Mouse (Mus musculus) kidney, adult 11 months (tissue): ENCODE results near the gene Frem3.

ENCODE experiments used
- DNase-seq: peaks from one replicate; pipeline ENCODE4 v3.0.0; 2022

Frem3 gene

DNA sequence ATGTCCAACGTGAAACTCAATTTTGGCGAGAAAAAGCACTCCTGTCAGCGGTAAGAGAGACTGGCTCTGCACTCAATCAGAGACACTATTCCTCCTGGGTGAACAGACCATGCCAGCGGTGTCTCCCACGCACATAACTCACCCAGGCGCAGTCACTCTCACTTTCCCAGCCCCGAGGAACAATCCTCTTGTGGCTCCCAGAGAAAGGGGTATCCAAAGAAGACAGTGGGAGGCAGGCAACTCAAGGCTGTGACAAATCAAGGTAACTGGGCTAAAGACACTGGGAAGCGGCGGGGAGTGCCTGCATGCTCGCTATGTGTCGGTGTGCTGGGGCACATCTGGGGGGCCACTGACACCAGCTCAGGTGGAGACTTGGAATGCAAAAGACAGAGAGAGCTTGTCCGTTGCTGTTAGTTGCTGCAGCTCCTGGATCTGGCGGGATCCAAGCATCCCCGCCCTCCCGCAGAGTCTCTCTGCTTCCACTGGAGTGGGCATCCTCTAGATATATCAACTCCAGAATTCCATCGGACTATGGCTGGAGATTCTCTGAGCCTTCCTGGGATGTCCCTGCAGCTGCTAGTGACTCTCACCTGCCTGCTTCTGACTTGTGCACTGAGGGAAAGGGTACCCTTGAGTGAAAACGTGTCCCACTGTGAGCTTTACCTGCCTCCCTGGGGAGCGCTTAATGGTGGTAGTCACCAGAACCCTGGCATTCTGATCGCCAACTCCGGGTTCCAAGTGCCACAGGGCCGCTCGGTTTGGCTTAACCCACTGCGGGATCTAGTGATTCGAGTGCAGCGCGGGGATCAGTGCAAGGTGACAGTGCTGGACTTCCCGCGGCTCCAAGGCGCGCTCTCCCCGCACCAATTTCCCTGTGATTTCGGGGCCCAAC, at the start of gene Frem3:
Gene Frem3, plus strand, starts transcription at position 532 of the 892 bp plus-strand sequence.
- DNase-seq = no peak

GRCm38 (mm10) chr8:80564205-80564839, 46.6 kb upstream of the Frem3 start:
- no peak for DNase-seq

GRCm38 (mm10) chr8:80567471-80567870, 43.4 kb upstream of the Frem3 start:
- no peak for DNase-seq

DNA sequence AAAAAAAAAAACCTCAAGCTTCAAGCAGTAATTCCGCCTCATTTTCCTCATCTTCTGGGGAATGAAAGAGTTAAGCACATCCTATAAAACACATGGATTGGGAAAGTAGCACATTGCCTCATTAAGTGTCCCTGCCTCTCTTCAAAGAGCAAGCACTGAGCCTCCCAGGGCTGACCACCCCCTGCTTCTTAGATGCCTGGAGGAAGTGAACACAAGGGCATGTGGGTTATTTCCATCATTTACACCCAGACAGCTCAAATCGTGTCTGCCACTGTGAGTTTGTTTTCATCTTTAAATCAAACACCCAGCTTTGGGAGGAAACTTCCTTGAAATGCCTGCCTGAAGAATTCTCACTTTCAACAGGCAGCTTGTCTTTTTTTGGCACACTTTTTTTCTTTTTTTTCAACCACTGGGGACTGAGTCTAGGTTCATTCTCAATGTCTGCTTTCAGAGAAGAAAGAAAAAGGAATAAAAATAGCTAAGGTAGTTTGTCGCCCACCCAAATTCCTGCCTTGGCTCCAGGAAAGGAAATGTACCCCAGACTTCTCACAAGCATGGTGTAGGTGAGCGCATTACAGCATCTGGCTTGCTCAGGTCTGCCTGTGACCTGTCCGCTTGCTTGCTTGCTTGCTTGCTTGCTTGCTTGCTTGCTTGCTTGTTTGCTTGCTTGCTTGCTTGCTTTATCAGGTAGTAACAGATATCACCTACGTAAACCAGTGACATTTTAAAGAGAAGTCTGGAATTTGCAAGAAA, 42.5 kb upstream of the Frem3 start:
- DNase-seq = no peak

- no peak for DNase-seq
These were observed 38.3 kb upstream of the Frem3 start for GRCm38 (mm10) chr8:80572417-80573061.

DNA sequence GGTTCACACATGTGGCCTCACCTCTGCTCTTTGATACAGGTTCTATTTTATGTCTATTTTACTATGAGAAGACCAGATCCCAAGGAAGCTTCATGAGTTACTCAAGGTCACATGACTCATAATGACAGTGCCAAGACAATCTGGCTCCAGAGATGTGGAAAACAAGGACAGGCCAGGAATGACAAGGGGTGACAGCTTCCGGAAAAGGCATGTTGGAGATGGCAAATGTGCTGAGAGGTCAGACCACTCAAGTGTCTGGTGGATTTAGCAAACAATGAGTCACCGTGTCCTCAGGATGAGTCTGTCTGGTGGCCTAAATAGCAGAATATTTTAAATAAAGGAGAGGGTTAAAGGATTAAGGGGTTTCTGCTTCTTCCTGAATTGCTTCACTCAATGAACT, 33.8 kb upstream of the Frem3 start:
- no peak for DNase-seq

DNA sequence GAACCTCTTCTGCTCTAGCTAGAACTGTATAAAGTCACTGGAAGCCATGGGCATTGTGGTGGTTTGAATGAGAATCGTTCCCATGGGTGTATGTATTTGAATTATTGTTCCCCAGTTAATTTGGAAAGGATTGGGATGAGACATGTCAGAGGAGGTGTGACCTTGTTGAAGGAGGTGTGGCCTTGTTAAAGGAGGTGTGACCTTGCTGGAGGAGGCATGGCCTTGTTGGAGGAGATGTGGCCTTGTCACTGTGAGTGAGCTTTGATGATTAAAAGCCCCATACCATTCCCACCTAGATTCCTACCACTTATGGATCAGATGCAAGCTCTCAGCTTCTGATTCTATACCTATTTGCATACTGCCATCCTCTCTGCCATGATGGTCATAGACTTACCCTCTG, 31.8 kb upstream of the Frem3 start:
- DNase-seq = no peak

- DNase-seq = no peak
These were observed 18.3 kb upstream of the Frem3 start for GRCm38 (mm10) chr8:80592626-80593025.

- no peak for DNase-seq
These were observed 10.2 kb upstream of the Frem3 start for GRCm38 (mm10) chr8:80600600-80601170.

DNA sequence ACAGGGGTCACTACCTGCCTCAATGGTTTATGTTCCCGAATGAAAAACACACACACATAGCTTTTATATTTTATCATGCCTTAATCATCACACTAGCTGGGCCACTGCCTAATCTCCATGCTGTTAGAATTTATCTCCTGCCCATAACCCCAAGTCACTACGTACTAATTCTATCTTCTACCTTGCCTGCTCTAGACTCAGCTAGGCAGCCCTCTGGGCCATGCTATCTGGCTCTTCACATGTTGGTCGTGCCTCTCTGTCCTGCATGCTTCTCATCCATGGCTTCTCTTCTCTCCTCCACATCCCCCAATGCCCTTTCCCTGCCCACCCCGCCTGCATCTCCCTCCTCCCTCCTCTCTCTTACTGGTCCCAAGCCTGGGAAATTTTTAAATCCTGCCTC, 9.0 kb upstream of the Frem3 start:
- DNase-seq = no peak

DNA sequence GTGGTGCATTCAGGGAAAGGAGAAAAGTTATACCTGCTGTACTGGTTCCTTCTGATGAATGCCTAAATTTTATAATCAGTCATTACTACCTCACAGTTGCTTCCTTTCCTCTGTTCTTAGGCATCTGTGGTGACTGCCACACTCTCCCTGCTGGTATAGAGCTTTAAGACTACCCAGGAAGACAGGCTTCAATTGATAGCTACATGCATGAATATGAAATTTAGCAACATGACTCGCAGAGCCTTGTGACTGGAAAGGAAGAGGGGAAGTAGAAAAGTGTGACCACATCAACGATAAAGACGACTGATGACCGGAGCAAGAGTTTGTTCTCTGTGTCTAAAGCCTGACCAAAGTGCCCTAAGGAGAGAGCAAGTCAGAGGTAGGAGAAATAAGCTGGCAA, 3.8 kb upstream of the Frem3 start:
- DNase-seq = no peak

- DNase-seq = no peak
These were observed 516 bp downstream of the Frem3 start for GRCm38 (mm10) chr8:80611441-80611751.

- no peak for DNase-seq
These were observed 8.9 kb downstream of the Frem3 start for GRCm38 (mm10) chr8:80619787-80620186.

DNA sequence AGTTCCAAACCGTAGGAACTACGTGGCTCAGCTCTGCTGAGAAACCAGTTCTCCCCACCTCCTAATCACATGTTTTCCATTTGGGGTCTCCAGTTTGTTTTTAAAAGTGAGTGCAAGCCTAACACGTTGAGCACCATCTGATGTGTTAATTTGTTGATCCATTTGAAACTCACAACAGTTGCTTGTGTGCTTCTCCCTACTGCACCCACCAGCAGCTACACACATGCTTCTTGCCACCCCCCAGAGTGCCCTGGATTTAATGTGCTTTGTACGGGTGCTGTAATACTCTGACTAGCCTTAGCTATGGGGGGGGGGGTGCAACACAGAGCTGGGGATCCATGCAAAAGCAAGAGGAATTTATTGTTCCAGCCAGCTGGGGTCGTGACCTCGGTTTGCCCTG, 36.5 kb downstream of the Frem3 start:
- DNase-seq = no peak

DNA sequence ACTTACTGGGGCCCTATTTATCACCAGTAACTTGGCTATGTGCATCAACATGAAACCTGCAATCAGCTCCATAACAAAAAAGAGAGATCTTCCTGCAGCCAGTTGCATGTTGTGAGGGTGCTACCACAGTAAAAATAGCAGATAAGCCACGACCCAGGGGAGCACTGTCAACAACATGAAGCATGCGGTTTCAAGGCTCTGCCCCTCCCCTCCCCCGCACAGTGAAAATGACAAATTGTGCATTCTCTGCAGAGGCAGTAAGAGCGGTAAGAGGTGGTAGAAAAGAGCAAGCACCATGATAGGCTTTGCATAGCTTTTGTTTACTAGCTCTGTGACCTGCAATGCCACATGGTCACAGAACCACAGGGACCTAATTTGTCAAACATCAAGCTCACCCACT, 46.8 kb downstream of the Frem3 start:
- no peak for DNase-seq

DNA sequence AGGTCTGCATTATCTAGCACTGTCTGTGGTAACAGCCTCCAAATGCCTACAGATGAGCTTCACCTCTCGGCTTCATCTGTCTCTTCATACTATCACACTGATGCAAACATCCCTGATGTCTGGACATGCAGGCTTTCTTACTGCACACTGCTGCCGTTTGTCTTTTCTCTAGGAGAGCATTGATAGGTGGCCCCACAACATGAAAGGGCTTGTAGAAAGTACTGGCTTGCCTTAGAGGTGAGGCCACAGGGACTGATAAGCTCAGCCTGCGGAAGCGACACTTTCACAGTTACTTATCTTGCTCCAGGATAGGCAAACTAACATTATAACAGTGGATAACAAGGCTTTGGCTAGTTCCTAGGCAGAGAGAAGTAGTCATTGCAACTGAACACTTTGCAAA, 50.2 kb downstream of the Frem3 start:
- no peak for DNase-seq

GRCm38 (mm10) chr8:80663476-80663875, 52.6 kb downstream of the Frem3 start:
- no peak for DNase-seq

DNA sequence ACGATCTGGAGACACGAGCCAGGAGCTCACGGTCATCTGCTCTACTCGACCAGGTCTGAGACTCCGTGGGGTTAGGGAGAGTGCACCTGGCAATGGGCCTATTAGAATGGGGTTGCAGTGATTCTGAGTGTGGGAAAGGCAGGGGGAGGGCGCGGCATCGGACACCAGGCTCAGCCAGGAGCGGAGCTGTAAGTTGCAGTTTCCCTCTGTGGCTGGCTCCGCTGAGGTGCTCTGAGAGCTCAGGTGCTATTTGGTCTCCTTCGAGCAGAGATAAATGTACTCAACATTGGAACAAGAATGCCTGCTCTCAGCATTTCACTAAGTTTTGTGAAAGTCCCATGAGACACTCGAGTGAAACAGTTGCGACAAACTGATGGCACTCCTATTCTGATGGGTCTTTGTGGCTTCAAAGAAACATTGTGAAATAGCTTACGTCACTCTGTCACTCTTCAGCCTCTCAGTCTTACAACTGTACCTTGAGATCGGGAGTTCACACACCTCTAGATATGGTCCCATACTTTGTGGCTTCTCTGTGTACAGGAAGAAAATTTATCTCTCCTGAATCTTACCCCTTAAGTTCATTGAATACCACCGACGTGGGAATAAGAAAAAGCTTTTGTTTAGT, 58.5 kb downstream of the Frem3 start:
- DNase-seq = no peak

DNA sequence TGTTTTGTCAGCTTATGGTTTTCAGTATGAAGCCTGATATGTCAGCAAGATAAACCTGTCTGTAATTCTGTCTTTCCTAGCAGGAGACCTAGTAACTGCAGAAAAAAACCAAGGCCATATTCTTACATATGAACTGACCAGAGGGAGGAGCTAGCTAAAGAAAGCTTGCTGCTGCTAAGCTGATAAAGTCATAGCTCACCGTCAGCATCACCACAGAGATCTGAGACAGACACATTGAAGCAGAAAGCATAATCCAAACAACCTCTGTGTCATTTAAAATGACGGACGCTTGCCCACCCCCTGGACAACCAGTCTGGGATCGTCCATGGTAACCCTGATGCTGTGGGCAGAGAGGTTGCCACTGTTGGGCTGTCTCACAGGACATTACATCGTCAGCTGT, 71.7 kb downstream of the Frem3 start:
- DNase-seq = no peak

- no peak for DNase-seq
These were observed 73.0 kb downstream of the Frem3 start for GRCm38 (mm10) chr8:80683756-80684335.

- peak; percentile 32 for DNase-seq
These were observed 77.3 kb downstream of the Frem3 start for GRCm38 (mm10) chr8:80688141-80688540.
